Mouse (Mus musculus): ENCODE data around the gene Prkd1.

GRCm38 (mm10) chr12:50352404-50352803, 296.5 kb downstream of the Prkd1 start:
- TF ChIP-seq POLR2A (IDR thresholded peaks at IDR 0.05; ENCODE audit: borderline replicate concordance, extremely low read depth, low read depth, low read length) (no peak), CTCF (IDR thresholded peaks at IDR 0.05; ENCODE audit: insufficient read depth, low read length) (no peak)

Data from lung, adult 2 months (tissue).